Mouse (Mus musculus): Measurements from ENCODE around the gene Rsph9. TPM values are rescaled to one million over a fixed set of nuclear protein-coding genes. Genes with fewer than 3 reads are reported as not detected.

Rsph9 gene
- polyA plus RNA-seq (2012; rRNA removed), result 12.7 and 14.0 TPM in 2 replicates

- DNase-seq (ENCODE audit: low spot score), result peak; percentile 51
Observed at GRCm38 (mm10) chr17:46143578-46144423, at the start of gene Rsph9. TSS of gene Rsph9 (minus strand) at chr17:46144216.

- DNase-seq (ENCODE audit: low spot score), result no peak
Observed at GRCm38 (mm10) chr17:46188829-46189228, 44.8 kb upstream of the Rsph9 start.

GRCm38 (mm10) chr17:46182273-46182672 is 38.3 kb upstream of the Rsph9 start:
- no peak for DNase-seq (ENCODE audit: low spot score)

GRCm38 (mm10) chr17:46170538-46170937 is 26.5 kb upstream of the Rsph9 start:
- no peak for DNase-seq (ENCODE audit: low spot score)

GRCm38 (mm10) chr17:46168768-46169167 is 24.8 kb upstream of the Rsph9 start:
- no peak for DNase-seq (ENCODE audit: low spot score)

GRCm38 (mm10) chr17:46168318-46168717 is 24.3 kb upstream of the Rsph9 start:
- DNase-seq (ENCODE audit: low spot score), result no peak

- no peak for DNase-seq (ENCODE audit: low spot score)
Observed at GRCm38 (mm10) chr17:46167014-46167413, 23.0 kb upstream of the Rsph9 start.

GRCm38 (mm10) chr17:46166270-46166669 is 22.3 kb upstream of the Rsph9 start:
- no peak for DNase-seq (ENCODE audit: low spot score)

GRCm38 (mm10) chr17:46165460-46165859 is 21.4 kb upstream of the Rsph9 start:
- no peak for DNase-seq (ENCODE audit: low spot score)

GRCm38 (mm10) chr17:46164791-46165190 is 20.8 kb upstream of the Rsph9 start:
- DNase-seq (ENCODE audit: low spot score), result no peak

GRCm38 (mm10) chr17:46164301-46164700 is 20.3 kb upstream of the Rsph9 start:
- DNase-seq (ENCODE audit: low spot score), result no peak

- no peak for DNase-seq (ENCODE audit: low spot score)
Observed at GRCm38 (mm10) chr17:46162951-46163421, 19.0 kb upstream of the Rsph9 start.

- no peak for DNase-seq (ENCODE audit: low spot score)
Observed at GRCm38 (mm10) chr17:46162551-46162950, 18.5 kb upstream of the Rsph9 start.

GRCm38 (mm10) chr17:46161710-46162109 is 17.7 kb upstream of the Rsph9 start:
- no peak for DNase-seq (ENCODE audit: low spot score)

GRCm38 (mm10) chr17:46161179-46161578 is 17.2 kb upstream of the Rsph9 start:
- DNase-seq (ENCODE audit: low spot score), result no peak

GRCm38 (mm10) chr17:46160686-46161085 is 16.7 kb upstream of the Rsph9 start, which contains the start of gene Gtpbp2:
TSS of gene Gtpbp2 (plus strand) at chr17:46161032.
- DNase-seq (ENCODE audit: low spot score), result peak; percentile 77

GRCm38 (mm10) chr17:46160090-46160662 is 16.2 kb upstream of the Rsph9 start:
- peak; percentile 75 for DNase-seq (ENCODE audit: low spot score)

GRCm38 (mm10) chr17:46159236-46159635 is 15.2 kb upstream of the Rsph9 start:
- no peak for DNase-seq (ENCODE audit: low spot score)

- no peak for DNase-seq (ENCODE audit: low spot score)
Observed at GRCm38 (mm10) chr17:46157131-46157530, 13.1 kb upstream of the Rsph9 start.

GRCm38 (mm10) chr17:46156680-46157079 is 12.7 kb upstream of the Rsph9 start:
- DNase-seq (ENCODE audit: low spot score), result no peak

GRCm38 (mm10) chr17:46154336-46154735 is 10.3 kb upstream of the Rsph9 start:
- DNase-seq (ENCODE audit: low spot score), result no peak

- DNase-seq (ENCODE audit: low spot score), result peak; percentile 60
Observed at GRCm38 (mm10) chr17:46152847-46153782, 9.1 kb upstream of the Rsph9 start, which contains the start of gene Mad2l1bp. TSS of gene Mad2l1bp (minus strand) at chr17:46153553.

Data from urinary bladder, adult 2 months (tissue).